Mouse (Mus musculus): Measurements from ENCODE around the gene Sh2b3.

GRCm38 (mm10) chr5:121819559-121819958 is 17.9 kb downstream of the Sh2b3 start:
- no peak for TF ChIP-seq CTCF (IDR thresholded peaks at IDR 0.05; ENCODE audit: low read depth)
- no peak for TF ChIP-seq EP300 (optimal IDR thresholded peaks at IDR 0.05)
